Mouse (Mus musculus) cerebellum, adult 2 months (tissue): ENCODE data around the gene Maml3. TPM values are rescaled to one million over a fixed set of nuclear protein-coding genes. Genes with fewer than 3 reads are reported as not detected.
A peak's percentile ranks its signal among the peaks of the same experiment; 100 is the strongest.

Source experiments
- DNase-seq, 2 experiments: peaks; one replicate each; pipeline ENCODE4 v3.0.0; 2021
- H3K27ac ChIP-seq: fragments of 200-500 bp; 2 replicates; pipeline ENCODE4 v1.5.1; 2012; ENCODE audit warnings: low read length, control low read depth, inconsistent platforms; ENCODE audit not compliant: insufficient read depth
- H3K27me3 ChIP-seq: fragments of 200-500 bp; 2 replicates; pipeline ENCODE4 v1.6.1; 2012; ENCODE audit warnings: inconsistent platforms, mild to moderate bottlenecking, low read length, moderate library complexity; ENCODE audit not compliant: control insufficient read depth, insufficient read depth
- H3K4me1 ChIP-seq: fragments of 200-500 bp; 2 replicates; pipeline ENCODE4 v1.6.1; 2011; ENCODE audit warnings: low read length; ENCODE audit not compliant: control insufficient read depth, insufficient read depth
- H3K4me3 ChIP-seq: fragments of 200-500 bp; replicated peaks from 2 replicates; pipeline ENCODE3; 2011; ENCODE audit warnings: mild to moderate bottlenecking, low read depth, low read length, control low read depth; ENCODE audit not compliant: insufficient read depth
- CTCF ChIP-seq: fragments of 200-500 bp; IDR thresholded peaks from 2 replicates; pipeline ENCODE4 v1.5.1; 2011; ENCODE audit warnings: low read depth, mild to moderate bottlenecking, control low read depth, low read length, moderate library complexity, borderline replicate concordance; ENCODE audit not compliant: insufficient read depth
- POLR2A ChIP-seq: fragments of 200-500 bp; IDR thresholded peaks from 2 replicates; pipeline ENCODE4 v1.6.1; 2011; ENCODE audit warnings: low read length, control low read depth, borderline replicate concordance; ENCODE audit not compliant: insufficient read depth
- WGBS: fragments of 180-500 bp; shearing (Covaris S2); methylation state at CpG from one replicate; pipeline ENCODE4 v1.1.7; 2018; 5-methylcytosine and 5-hydroxymethylcytosine counted together
- polyA plus RNA-seq: library from polyadenylated mRNA; depleted of rRNA; stranded (reverse); fragments of >200 nt; gene quantifications from 2 replicates; pipeline ENCODE4 v1.2.3, GENCODE M21; 2012

The Maml3 gene
- polyA plus RNA-seq, 1 experiment = 6.5 TPM

DNA sequence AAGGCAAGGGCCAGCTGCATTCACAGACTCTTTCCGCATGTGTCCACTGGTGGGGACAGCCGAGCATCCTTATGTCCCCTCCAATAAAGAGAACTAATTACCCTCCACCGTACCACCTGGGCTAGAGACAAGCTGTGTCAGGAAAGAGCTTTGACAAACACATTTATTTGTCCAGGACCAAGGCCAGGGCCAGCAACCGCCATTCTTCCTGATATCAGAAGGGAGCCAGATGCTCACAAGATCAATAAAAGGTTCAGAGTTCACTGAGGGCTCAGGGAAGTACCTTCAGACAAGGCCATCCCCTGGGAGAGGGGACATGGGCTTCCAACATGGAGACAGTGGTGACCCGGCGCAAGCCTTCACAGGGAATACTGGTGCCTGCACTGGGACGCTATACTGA is 294.1 kb downstream of the Maml3 start:
- no peak for DNase-seq
- no peak for TF ChIP-seq CTCF
- WGBS = 86% methylated on average over 7 of the region's 7 CpGs
- H3K27ac ChIP-seq = no peak overlapping the region
- H3K4me3 ChIP-seq = no peak overlapping the region
- H3K27me3 ChIP-seq = no peaks in the 10 kb centered on the region
- H3K4me1 ChIP-seq = peaks cover 16% of the 10 kb centered on the region

DNA sequence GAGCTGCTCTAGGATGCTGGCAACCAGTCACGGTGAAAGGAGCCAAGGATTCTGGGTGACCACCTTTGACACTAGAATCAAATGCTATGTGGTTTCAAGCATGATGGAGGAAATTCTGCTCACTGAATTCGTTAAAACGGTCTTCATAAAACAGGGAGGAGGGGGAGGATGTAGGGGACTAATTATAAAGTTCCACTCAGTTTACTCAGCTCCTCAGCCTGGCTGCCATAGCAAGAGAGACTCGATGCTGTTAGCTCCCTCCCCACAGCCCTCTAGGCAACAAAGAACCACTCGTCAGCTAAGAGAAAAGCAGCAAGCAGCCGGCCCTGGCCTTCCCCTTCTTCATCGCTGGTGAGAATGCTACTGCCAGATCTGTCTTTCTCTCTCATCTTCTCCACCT is 295.1 kb downstream of the Maml3 start:
- WGBS = 54% methylated on average over 7 of the region's 7 CpGs
- DNase-seq = no peak
- no peak overlapping the region for H3K4me3 ChIP-seq
- no peak overlapping the region for H3K27ac ChIP-seq
- H3K27me3 ChIP-seq = no peaks in the 10 kb centered on the region
- no peak for TF ChIP-seq POLR2A
- TF ChIP-seq CTCF = no peak
- H3K4me1 ChIP-seq = peaks cover 21% of the 10 kb centered on the region

DNA sequence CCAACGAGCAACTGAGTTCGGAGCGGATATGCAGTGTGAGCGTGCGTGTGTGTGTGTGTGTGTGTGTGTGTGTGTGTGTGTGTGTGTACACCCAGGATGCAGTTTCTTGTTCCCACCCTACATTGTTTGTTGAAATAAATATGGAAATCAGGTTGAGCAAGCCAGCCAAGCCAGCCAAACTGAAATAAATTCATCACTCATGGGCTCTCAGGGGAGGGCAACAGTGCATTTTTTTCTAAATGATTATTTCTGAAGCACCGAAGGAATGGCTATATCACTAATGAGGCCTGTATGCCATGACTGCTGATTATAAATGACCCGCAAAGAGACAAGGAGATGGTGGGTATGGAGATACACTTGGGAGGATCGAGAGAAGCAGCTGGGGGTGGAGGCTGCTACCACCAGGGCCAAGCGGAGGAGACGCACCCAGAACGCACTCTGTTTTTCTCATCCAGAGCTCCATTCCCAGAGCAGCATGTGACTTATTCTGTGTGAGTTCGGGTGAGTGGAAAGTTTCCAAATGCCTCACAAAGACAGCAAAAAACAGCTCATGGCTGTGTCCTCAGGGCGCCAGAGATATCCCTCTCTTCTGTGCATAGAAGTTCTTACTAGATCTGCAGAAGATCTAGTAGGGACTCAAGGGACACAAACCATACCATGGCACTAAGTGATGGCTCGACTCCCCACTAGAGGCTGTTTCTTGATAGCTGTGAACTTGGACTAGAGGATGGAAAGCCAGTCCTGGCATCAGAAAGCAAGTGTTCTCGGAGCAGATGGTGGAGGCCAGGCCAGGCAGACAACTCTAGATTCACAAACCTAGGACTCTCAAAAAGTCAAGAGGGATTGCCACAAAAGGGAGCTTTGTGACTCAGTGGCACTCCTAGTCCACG is 296.6 kb downstream of the Maml3 start:
- H3K4me3 ChIP-seq = no peak overlapping the region
- WGBS = 54% methylated on average over 16 of the region's 16 CpGs
- H3K27ac ChIP-seq = peak overlapping the region; percentile 14
- H3K27me3 ChIP-seq = no peaks in the 10 kb centered on the region
- TF ChIP-seq CTCF (no peak; the same call in 1 of the 2 replicates), POLR2A (no peak)
- H3K4me1 ChIP-seq = peaks cover 21% of the 10 kb centered on the region
- peak; percentile 58 to 77 for DNase-seq

DNA sequence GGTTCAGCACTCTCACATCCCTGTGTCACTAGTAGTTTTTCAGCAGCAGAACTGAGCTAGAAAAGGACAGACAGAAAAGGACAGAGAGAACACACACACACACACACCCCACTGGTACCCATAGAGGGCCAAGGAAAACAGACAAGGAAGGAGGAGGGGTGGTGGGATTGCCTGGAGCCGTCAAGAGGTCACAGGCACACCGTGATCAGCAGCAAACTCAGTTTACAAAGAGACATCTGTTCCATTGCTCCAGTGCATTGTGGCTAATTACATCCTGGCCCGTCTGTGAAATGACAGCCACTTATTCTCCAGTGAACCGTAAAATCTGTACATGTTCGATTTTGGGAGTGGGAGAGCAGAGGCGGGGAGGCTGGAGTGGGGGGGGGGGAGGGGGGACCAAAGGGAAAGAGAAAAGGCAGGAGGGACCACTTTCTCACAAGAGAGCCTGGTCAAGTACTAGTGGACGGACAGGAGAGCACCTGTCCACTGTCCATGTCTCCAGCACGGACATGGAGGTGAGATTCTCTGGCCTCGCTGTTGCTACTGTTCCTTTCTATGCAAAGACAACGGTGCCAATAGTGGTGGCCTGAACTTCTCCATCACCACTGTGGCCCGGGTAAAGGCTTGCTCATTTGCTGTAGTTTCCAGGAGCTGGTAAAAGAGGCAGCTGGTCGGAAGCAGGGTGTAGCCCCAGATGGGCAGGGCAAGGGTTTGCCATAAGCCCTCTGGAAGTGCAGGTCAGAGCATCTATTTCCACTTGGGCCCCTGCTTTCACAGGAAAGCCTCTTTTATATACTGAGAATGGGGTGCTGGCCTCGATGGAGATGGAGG is 299.2 kb downstream of the Maml3 start:
- H3K27ac ChIP-seq = no peak overlapping the region
- TF ChIP-seq CTCF (no peak), POLR2A (no peak)
- WGBS = 53% methylated on average over 13 of the region's 13 CpGs

DNA sequence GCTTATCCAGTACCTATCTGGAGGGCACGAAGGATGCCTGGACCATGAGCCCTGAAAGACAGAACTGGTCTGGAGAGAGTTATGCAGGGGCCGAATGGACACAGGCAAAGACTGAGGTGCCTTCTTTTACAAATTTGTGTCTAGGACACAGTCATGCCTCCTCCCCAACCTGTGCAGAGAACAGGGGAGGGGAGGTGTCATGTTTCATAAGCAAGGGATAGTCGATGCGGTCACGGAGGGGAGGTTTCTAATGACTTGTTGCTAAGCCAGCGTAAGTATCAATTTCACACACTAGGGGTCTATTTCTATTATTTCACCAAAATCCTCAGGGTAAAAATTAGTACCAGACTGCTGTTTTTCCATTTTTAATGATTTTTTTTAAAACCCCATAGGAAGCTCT is 301.0 kb downstream of the Maml3 start:
- no peak for DNase-seq
- Histone ChIP-seq H3K4me3 (no peak overlapping the region), H3K27ac (no peak overlapping the region), H3K4me1 (peaks cover 19% of the 10 kb centered on the region), H3K27me3 (no peaks in the 10 kb centered on the region)
- TF ChIP-seq POLR2A (no peak), CTCF (no peak)
- WGBS = 82% methylated on average over 6 of the region's 6 CpGs

More for the DNA sequence above, 299.2 kb downstream of the Maml3 start:
- no peak for DNase-seq
- H3K27me3 ChIP-seq = no peaks in the 10 kb centered on the region
- H3K4me3 ChIP-seq = no peak overlapping the region
- peaks cover 21% of the 10 kb centered on the region for H3K4me1 ChIP-seq

DNA sequence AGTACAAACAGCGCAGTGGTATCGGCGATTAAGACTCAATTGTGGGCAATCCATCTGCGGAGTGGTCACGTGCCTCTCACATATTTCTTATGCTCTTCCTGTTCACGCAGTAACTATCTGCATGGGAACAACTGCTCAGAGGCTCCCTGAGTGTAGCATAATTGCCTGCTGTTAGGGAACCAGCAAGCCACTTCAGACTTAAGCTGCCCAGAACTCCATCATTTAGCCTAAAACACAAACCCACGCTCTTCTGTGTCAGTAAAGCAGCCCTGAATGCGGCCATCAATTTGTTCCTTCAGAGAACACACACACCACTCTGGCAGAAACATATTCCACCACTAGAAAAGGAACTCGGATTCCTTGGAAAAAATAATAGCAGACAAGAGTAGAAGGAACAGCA is 305.2 kb downstream of the Maml3 start:
- 91% methylated on average over 9 of the region's 9 CpGs for WGBS
- no peak for TF ChIP-seq POLR2A
- no peak for TF ChIP-seq CTCF
- DNase-seq = no peak
- Histone ChIP-seq H3K4me3 (no peak overlapping the region), H3K27me3 (no peaks in the 10 kb centered on the region), H3K4me1 (peaks cover 21% of the 10 kb centered on the region), H3K27ac (no peak overlapping the region)

DNA sequence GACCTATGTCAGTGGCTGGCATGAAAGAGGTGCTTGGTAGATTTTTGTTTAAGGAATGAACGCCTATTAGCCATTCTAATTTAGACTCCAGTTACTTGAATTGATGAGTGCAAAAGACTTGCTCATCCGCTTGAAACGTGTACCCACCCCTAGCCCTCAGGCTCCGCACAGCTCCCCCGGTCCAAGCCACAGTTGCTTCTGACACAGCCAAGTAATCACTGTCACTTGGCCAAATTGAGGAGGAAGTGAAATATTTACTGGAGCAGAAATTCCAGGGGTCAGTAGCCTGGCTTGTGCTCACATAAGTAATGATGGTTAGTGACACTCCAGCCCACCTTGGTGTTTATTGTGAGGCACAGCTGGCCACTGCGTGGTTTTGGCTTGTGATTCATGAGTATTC is 308.0 kb downstream of the Maml3 start:
- no peaks in the 10 kb centered on the region for H3K27me3 ChIP-seq
- H3K27ac ChIP-seq = no peak overlapping the region
- DNase-seq = peak; percentile 47 to 60
- H3K4me1 ChIP-seq = peaks cover 21% of the 10 kb centered on the region
- TF ChIP-seq POLR2A = no peak
- TF ChIP-seq CTCF = no peak
- no peak overlapping the region for H3K4me3 ChIP-seq
- 19% methylated on average over 6 of the region's 6 CpGs for WGBS

DNA sequence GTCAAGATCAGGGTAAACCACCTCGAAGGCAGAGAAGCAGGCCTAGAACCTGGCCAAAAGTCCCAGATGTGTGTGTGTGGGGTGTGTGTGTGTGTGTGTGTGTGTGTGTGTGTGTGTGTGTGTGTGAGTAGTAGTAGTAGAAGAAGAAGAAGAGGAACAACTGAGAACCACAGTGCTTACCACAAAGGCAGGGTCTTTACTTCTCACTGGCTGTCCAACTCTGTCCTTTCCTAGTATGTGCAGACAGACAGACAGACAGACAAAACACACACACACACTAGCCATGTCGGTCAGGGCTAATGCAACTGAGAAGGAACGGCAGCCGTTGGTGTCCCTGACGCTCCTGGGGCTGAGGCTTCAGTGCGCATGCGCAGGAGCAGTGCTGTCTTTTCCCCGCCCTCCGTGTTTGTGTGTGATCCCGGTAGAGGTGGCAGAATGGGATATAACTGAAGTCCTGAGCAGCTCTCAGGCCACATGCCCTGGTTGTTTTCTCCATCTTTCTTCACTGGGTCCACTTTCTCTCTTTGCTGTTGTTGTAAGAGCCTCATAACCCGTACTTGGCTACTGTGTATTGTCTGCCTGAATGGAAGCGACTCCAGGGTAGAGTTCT is 308.6 kb downstream of the Maml3 start:
- WGBS = 21% methylated on average over 12 of the region's 12 CpGs
- peaks cover 21% of the 10 kb centered on the region for H3K4me1 ChIP-seq
- H3K4me3 ChIP-seq = peak overlapping the region; percentile 28
- peak; percentile 87 to 89 for DNase-seq
- TF ChIP-seq POLR2A = peak; percentile 93
- no peak for TF ChIP-seq CTCF
- H3K27ac ChIP-seq = peak overlapping the region; percentile 17
- H3K27me3 ChIP-seq = no peaks in the 10 kb centered on the region
